Mouse (Mus musculus): ENCODE data around the gene Ppp1r18.
A peak's percentile ranks its signal among the peaks of the same experiment; 100 is the strongest.

The Ppp1r18 gene

DNA sequence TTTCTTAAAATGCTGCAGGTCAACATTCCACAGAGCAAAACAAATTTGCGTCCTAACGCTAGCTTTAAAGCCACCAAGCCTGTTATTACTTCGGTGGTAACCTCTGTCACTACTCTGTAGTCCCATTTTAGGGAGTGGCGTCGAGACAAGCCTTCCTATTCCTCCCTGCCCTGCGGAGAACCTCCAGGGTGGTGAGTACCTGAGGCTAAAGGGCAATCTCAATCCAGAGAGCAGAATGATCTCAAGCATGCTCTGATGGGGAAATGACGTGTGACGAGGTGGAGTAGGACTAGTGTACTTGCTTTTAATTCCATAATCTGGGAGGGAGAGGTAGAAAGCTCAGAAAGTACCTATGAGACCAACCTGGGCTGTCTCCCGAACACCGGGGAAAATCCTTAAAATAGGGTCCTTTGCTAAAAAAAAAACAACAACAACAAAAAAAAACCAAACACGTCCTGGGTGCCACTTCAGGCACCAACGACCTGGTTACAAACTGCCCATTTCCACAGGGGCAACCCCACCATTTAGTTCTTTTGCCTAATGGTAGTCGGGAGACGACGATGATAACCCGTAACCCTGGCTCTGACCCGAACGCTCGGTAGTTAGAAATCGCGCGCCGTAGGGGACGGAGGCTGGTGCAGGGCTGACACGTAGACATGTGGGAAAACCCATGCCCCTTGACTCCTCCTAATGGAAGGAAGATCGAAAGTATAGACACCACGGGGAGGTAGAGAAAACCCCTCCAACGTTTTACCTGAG is 50.3 kb downstream of the Ppp1r18 start:
- DNase-seq: no peak

GRCm38 (mm10) chr17:35916297-35917142 is 51.1 kb downstream of the Ppp1r18 start, which contains the start of the genes Mrps18b and Ppp1r10:
TSS of gene Mrps18b (minus strand) at chr17:35916389.
TSS of gene Ppp1r10 (plus strand) at chr17:35916434.
- peak; percentile 100 for DNase-seq

DNA sequence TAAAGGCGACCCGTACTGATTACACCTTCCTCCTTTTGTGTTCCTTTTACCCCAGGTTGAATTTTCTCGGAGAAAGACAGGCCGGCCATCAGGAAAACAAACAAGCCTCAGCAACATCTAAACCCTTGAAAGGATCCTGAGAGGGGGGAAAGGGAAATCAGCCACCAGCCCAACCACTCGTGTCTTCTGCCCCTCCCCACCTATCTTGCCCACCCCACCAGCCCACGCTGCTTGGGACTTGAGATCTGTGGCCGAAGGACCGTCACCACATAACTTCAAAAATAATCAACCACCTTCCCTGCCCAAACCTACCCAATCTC is 51.7 kb downstream of the Ppp1r18 start:
- DNase-seq: peak; percentile 44

DNA sequence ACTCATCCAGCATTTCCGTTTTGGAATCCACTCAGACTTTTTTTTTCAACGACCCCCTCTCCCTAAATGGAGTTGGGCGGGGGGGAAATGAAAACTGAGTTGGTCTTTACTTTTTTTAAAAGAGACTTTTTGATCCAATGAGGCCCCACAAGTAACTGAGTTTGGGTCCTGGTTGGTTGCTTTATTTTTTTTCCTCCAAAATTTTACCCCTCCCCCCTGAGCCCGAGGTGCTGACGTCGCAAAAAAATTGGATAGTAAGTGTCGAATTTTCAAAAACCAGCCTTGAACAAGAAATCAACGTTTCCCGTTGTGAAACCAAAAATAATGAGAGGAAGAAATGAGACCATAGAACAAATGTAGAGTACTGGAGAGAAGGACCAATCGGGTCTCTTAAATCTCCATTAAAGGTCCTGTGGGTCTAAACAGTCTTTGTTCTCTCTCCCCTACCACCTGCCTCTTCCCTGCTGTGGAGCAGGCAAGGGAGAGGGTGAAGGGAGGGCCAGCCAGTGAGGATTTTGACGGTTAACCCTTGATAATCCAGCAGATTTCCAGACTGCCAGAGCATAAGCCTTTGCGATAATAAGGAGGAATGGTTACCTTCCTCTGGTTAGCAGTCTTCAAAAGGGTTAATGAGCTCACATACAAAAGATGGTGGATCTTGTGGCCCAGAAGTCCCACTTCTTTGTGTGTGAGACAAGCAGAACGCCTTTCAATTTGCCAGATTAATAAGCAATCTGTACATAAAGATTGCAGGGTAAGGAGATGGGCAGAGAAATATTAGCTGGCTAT is 52.3 kb downstream of the Ppp1r18 start:
- DNase-seq: peak; percentile 71

DNA sequence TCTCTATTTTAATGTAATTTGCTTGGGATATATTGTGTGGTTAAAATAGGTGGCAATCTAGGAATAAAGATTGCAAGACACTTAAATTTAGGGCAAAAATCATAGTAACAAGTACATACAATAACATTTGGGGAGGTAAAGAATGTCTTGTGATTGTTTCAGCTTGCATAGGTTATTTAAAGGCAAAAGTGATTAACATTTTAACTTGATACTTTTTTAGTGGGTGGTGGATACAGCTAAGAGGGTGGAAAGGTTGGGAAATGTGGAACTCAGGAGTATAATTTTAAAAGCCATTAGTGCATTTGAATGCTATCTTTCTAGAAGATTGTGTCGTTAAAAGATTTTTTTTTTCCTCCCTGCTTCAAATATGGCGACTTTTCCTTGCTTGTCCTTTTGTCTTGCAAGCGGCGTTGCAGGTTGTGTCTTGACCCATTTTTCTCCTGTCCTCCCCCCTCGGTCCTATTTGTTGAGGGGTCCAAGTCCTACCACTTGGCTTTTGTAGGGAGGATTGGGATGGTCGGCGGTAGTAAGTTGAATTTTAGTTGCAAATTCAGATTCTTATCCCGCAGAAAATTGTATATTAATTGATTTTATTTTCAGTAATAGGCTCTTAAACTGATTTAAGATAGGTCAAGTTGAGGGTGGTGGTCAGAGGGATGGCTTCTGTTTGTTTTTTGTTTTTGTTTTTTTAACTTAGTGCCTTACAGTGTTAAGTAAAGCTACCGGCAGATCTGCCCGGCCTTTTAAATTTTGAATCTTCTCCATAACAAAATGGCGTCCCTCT is 53.1 kb downstream of the Ppp1r18 start:
- DNase-seq: peak; percentile 74

GRCm38 (mm10) chr17:35919060-35919715 is 53.8 kb downstream of the Ppp1r18 start:
- peak; percentile 97 for DNase-seq

DNA sequence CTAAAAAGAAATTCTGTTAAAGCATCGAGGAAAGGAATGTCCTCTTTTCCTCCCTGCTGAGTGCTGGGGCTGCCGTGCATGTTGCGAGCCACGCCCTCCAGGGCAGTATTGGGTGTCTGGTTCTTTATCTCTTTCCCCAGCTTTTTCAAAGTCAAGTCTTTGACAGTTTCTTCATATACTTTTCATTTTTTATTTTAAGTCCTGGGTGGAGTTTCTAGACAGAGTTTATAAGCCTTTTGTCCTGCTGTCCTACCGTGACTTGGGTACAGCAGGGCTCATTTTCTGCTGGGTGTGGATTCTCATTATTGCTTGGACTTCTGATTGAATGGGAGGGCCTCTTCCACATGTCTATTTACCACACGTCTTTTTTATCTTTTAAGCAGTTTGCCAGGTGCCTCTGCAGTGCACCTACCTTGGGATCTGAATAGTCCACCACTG is 54.5 kb downstream of the Ppp1r18 start:
- peak; percentile 25 for DNase-seq

DNA sequence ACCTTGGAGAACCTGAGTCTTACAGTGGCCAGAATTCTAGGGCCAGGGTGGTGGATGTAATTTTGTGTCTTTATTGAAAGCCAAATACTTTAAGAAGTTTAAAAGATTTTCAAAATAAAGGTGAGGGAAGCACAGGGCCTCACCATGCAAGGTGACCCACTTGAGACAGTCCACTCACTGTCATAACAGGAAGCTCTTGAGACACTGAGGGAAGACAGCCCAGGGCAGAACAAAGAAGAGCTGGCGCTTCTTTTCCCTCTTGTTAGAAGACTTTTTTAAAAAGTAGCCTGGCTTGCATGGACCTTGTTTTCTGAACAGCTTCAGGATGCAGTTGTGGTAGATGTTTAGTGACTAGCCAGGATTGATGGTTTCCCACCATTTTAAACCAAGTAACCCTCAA is 55.0 kb downstream of the Ppp1r18 start:
- DNase-seq: no peak

DNA sequence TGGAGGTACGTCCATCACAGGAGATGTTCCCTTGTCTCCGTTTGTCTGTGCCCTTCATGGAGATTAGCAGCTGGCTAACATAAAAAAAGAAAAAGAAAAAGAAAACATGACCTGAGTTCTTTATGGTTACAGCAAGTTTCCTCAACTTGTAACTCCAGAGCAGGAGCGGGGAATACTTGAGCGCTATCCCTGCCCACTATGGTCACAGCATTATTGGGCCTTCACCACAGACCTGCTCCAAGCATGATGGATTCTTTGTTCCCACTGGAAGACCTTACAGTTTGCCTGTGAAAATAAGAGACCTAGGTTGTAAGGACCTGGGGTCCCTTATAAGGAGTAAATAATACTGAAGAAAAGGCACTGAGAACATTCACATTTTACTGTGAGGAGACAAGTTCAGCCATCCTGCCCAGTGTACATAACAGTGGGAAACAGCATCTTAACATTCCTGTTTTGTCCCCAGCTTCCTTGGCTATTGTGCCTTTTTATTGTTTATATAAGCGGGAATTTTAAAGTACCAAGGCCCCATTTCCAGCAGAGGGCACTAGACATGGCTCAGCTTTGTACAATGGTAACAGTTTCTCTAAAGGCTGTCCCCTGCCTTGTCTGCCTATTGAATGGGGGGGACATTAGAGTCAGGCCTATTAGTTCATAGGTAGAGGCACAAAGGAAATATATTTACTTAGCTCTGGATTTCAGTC is 55.6 kb downstream of the Ppp1r18 start:
- DNase-seq: peak; percentile 73

DNA sequence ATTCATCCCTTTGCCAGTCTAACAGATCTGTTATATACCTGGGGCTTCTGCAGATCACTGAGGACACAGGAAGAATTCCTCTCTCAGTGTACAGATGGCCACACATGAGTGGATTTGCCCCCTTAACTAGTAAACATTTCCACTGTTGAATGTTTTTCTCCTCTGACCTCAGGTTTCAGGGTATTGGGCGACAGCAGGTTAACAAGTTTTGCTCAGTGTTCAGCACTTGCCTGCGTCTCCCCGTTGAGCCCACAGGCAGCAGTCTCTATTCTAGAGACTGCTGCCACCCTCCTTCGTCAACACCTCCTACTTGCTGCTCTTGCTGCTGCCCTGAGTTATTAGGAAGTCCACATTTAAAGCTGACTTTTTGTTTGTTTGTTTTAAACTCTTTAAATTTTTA is 56.3 kb downstream of the Ppp1r18 start:
- DNase-seq: no peak

- DNase-seq: no peak
These were observed 57.2 kb downstream of the Ppp1r18 start for GRCm38 (mm10) chr17:35922566-35922965.

DNA sequence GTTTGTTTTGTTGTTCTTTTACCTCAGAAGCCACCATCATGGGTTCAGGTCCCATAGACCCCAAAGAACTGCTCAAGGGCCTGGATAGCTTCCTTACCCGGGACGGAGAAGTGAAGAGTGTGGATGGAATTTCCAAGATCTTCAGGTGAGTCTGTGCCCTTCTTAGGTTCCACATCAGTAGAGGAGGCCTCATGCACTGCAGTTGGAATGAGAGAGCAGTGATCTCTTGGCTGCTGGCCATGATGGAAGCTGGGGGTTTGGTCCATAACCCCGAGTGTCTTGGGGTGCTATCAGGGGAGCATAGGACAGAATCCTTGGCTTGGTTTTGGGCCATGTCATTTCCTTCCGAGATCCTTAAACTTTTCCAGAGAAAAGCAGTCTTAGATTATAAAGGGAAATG is 57.9 kb downstream of the Ppp1r18 start:
- DNase-seq: no peak
